Comparison of ENCODE assay signal across 8 mouse cellular contexts in the genomic region with DNA sequence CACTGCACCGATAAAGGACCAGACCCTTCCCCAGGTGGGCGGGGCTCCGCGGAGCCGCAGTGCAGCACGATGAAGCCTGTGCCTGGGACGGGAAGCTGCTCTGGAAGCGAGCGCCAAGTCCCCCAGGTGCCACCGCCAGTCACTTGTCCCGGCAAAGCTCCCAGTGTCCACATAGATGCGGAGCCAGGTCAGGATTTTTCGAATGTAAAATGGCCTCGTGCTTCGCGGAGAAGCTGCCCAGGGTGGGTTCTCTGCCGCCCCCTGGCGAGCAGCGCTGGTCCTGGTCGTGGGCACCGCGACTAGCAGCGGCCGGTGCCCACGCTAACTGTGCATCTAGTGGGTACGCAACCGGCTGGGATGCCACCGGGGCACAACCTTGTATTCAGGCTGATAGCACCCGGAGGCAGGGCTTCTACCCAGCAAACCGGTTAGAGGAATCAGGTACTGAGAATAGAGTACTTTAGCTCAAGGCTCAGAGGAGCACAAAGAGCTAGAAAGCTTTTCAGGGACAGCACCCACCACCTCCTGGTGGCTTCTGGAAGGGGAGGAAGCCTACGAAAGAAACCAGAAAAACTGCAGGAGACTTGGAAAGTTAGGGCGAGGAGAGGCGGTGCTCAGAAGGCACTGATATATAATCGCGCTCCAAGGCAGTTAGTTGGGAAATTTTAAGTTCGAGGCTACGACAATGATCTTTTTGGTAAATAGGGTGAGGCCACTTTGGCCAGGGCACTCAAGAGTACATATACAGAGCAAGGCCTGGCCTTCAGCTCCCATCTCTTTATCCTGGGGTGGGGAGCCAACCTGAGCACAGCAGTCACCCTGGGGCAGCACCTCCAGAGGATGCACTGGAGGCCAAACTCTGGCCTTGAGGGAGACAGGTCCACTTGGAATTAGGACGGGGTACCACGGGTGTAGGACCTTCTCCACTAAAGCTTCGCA. TPM values are rescaled to one million over a fixed set of nuclear protein-coding genes. Genes with fewer than 3 reads are reported as not detected.
DNase-seq lines count a peak whose midpoint lies in the region; ATAC-seq and TF ChIP-seq lines count a peak whose summit lies in the region.

No protein-coding gene starts in this region.

- ATAC-seq in forebrain, postnatal 0 days: peak; percentile 49
- ATAC-seq in hematopoietic stem cell, adult 5-6 weeks (replicated peaks in 1 of 2; ENCODE audit: insufficient read depth in 1 of 2, low FRiP score in 2 of 2, low TSS enrichment in 1 of 2, low read depth in 1 of 2, poor library complexity in 2 of 2, severe bottlenecking in 2 of 2): peak; percentile 73 to 79

- no peak for TF ChIP-seq POLR2A in cerebellum, adult 2 months (IDR thresholded peaks at IDR 0.05; ENCODE audit: borderline replicate concordance, insufficient read depth, low read length)

- H3K27me3 ChIP-seq in cerebellum, adult 2 months (ENCODE audit: control insufficient read depth, insufficient read depth, low read length): no peaks in the 10 kb centered on the region
- no peaks in the 10 kb centered on the region for H3K27me3 ChIP-seq in forebrain, postnatal 0 days (ENCODE audit: insufficient read depth, low read length)

- TF ChIP-seq CTCF in cerebellum, adult 2 months (IDR thresholded peaks at IDR 0.05; ENCODE audit: borderline replicate concordance, insufficient read depth, low read depth, low read length): peak; percentile 67
- peak; percentile 84 for TF ChIP-seq CTCF in forebrain, postnatal 0 days (IDR thresholded peaks at IDR 0.05; ENCODE audit: low read depth)

- peaks cover 2 to 23% of the 10 kb centered on the region in 2 experiments; a peak in 1 of 4 replicates for H3K4me1 ChIP-seq in ES-E14 (ENCODE audit: control insufficient read depth in 2 of 2, insufficient read depth in 2 of 2, low read length in 2 of 2, poor library complexity in 1 of 2)
- H3K4me1 ChIP-seq in cerebellum, adult 2 months (ENCODE audit: control insufficient read depth, insufficient read depth, low read length): peaks cover 37% of the 10 kb centered on the region
- peaks cover 20% of the 10 kb centered on the region for H3K4me1 ChIP-seq in forebrain, postnatal 0 days (ENCODE audit: insufficient read depth)

- in situ Hi-C loops in ES-E14 (cut with MboI; ENCODE audit: low sequenced_read_pairs in 2 of 2, unreplicated experiment in 2 of 2): no loop called here

- H3K27ac ChIP-seq in ES-E14 (ENCODE audit: insufficient read depth, low read depth, low read length, poor library complexity, severe bottlenecking): peak overlapping the region; percentile 15; the same call in 1 of the 2 replicates
- H3K27ac ChIP-seq in cerebellum, adult 2 months (ENCODE audit: insufficient read depth, low read length): peak overlapping the region; percentile 99
- H3K27ac ChIP-seq in forebrain, postnatal 0 days (ENCODE audit: low read depth, low read length): peak overlapping the region; percentile 92

- no peaks in the 10 kb centered on the region for H3K9me3 ChIP-seq in ES-E14 (ENCODE audit: control insufficient read depth, insufficient read depth, low read depth, low read length)
- H3K9me3 ChIP-seq in forebrain, postnatal 0 days (ENCODE audit: low read length): no peaks in the 10 kb centered on the region

- peak overlapping the region; percentile 23 to 63 for H3K4me3 ChIP-seq in ES-E14 (ENCODE audit: insufficient read depth in 1 of 2, low read depth in 1 of 2, low read length in 2 of 2, poor library complexity in 1 of 2, severe bottlenecking in 1 of 2)
- H3K4me3 ChIP-seq in cerebellum, adult 2 months (replicated peaks; ENCODE audit: insufficient read depth, low read depth, low read length): peak overlapping the region; percentile 19
- peak overlapping the region; percentile 36 for H3K4me3 ChIP-seq in forebrain, postnatal 0 days (ENCODE audit: low read depth, low read length)

- H3K36me3 ChIP-seq in ES-E14 (ENCODE audit: control insufficient read depth, insufficient read depth, low read length, poor library complexity, severe bottlenecking): no peaks in the 10 kb centered on the region
- peaks cover 7% of the 10 kb centered on the region; the same call in 1 of the 2 replicates for H3K36me3 ChIP-seq in forebrain, postnatal 0 days (ENCODE audit: insufficient read depth)

- no peak for DNase-seq in ES-E14 (ENCODE audit: low read depth, low spot score)
- peak; percentile 78 for DNase-seq in cerebellum, adult 2 months
- peak; percentile 91 for DNase-seq in forebrain, postnatal 0 days
- peak; percentile 62 for DNase-seq in layer of hippocampus, adult 9-11 months
- DNase-seq in lung, postnatal 10 days: peak; percentile 87
- peak; percentile 73 for DNase-seq in ovary, postnatal 14 days (ENCODE audit: low spot score)
- DNase-seq in thymus, postnatal 10 days (ENCODE audit: low spot score in 2 of 2): peak; percentile 57 to 88

- H3K4me2 ChIP-seq in forebrain, postnatal 0 days (ENCODE audit: low read depth): peak overlapping the region; percentile 54

- H3K9ac ChIP-seq in ES-E14 (ENCODE audit: insufficient read depth, low read depth, low read length, poor library complexity, severe bottlenecking): peak overlapping the region; percentile 42; the same call in 1 of the 2 replicates
- peak overlapping the region; percentile 67 for H3K9ac ChIP-seq in forebrain, postnatal 0 days

- 10% methylated on average over 40 of the region's 40 CpGs for WGBS in cerebellum, adult 2 months
- 4% methylated on average over 40 of the region's 40 CpGs for WGBS in forebrain, postnatal 0 days

TF ChIP-seq in ES-E14, 5 proteins besides CTCF, POLR2A, EP300 and RAD21:
- TF ChIP-seq ZC3H11A (IDR thresholded peaks at IDR 0.05; ENCODE audit: borderline replicate concordance, low read depth, low read length) (no peak), ZNF384 (IDR thresholded peaks at IDR 0.05; ENCODE audit: low read depth, low read length) (no peak), CHD2 (IDR thresholded peaks at IDR 0.05; ENCODE audit: low read depth, low read length) (no peak), HCFC1 (IDR thresholded peaks at IDR 0.05; ENCODE audit: borderline replicate concordance, insufficient read depth, low read length) (no peak), MAFK (IDR thresholded peaks at IDR 0.05; ENCODE audit: insufficient read depth, low read depth, low read length) (no peak)
TF ChIP-seq in ES-E14: peak in this region for 0.

RNA-seq across cellular contexts. Expression of gene Tmem209, which starts 49.5 kb away (rescaled TPM):
- total RNA-seq in ES-E14 (2012; rRNA removed): 104 and 138 TPM in 2 replicates
- polyA plus RNA-seq in cerebellum, adult 2 months (2012; rRNA removed): 33.9 and 36.7 TPM in 2 replicates
- total RNA-seq in forebrain, postnatal 0 days (2014; rRNA removed): 44.4 and 49.8 TPM in 2 replicates
- polyA plus RNA-seq in forebrain, postnatal 0 days (2015; fragmentation: Nextera tagmentation; extraction: Ambion mirVana): 19.7 and 24.2 TPM in 2 replicates
- total RNA-seq in hematopoietic stem cell, adult 5-6 weeks (2017): 35.0 and 56.3 TPM in 2 replicates

RNA-seq across cellular contexts. Expression of gene Ssmem1, which starts 49.6 kb away (rescaled TPM):
- total RNA-seq in ES-E14 (2012; rRNA removed): 0.37 and 0.58 TPM in 2 replicates
- 0.08 and 0.17 TPM in 2 replicates for polyA plus RNA-seq in cerebellum, adult 2 months (2012; rRNA removed)
- total RNA-seq in forebrain, postnatal 0 days (2014; rRNA removed): 0.95 and 1.4 TPM in 2 replicates
- 0.29 TPM in 1 of 2 replicates, not detected in the other for polyA plus RNA-seq in forebrain, postnatal 0 days (2015; fragmentation: Nextera tagmentation; extraction: Ambion mirVana)
- total RNA-seq in hematopoietic stem cell, adult 5-6 weeks (2017): not detected in 2 replicates

RNA-seq across cellular contexts. Expression of gene Klhdc10, which starts 58.4 kb away (rescaled TPM):
- 44.2 and 48.9 TPM in 2 replicates for total RNA-seq in ES-E14 (2012; rRNA removed)
- 84.2 and 90.8 TPM in 2 replicates for polyA plus RNA-seq in cerebellum, adult 2 months (2012; rRNA removed)
- 111 and 160 TPM in 2 replicates for total RNA-seq in forebrain, postnatal 0 days (2014; rRNA removed)
- 17.7 and 24.3 TPM in 2 replicates for polyA plus RNA-seq in forebrain, postnatal 0 days (2015; fragmentation: Nextera tagmentation; extraction: Ambion mirVana)
- 46.0 and 57.0 TPM in 2 replicates for total RNA-seq in hematopoietic stem cell, adult 5-6 weeks (2017)

Comparison
In these comparisons a context has a peak if more than half of its experiments do, and no peak if none do; other contexts are left out.
1. H3K27ac ChIP-seq: peak in every context shown above with its lines; median percentile 99 in cerebellum, adult 2 months; 92 in forebrain, postnatal 0 days; 15 in ES-E14.